Comparison of ENCODE assay signal across 9 mouse cellular contexts in the genomic region with DNA sequence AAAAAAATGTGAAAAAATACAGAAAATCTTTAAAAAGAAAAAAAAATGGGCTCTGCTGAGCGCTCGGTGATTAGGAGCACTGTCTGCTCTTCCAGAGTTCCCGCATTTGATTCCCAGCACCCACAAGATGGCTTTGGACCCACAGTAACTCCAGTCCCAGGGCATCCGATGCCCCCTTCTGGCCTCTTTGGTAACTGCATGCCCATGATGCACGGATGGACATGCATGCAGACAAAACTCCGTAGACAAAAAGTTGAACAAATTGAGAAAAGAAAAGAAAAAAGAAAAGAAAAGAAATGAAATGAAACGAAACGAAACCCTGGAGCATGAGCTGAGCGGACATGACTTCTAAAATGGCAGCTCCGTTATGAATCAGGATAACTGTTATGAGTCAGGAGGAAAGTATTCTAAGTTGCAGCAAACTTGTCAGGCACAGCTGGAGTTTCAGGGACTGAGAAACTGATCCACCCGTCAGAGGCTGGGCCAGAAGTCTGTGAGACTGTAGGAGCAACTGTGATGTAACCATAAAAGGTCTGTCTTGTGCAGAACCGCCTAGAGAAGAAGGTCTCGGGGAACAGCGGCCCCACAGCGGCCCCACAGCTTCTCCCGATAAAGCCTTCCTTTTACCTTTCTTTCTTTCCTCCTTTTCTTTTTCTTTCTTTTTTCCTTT.
DNase-seq lines count a peak whose midpoint lies in the region; ATAC-seq and TF ChIP-seq lines count a peak whose summit lies in the region.
"Had no signal": no experiment of that assay in that cellular context is flagged by ENCODE, and none has a peak within 500 bp of the region (broad histone marks: within the 10 kb centered on the region; RNA-seq: fewer than 3 reads in every experiment).

No protein-coding gene starts in this region.

- no peak overlapping the region for H3K4me3 ChIP-seq in intestine, postnatal 0 days (ENCODE audit: low read depth, low read length)
- H3K4me3 ChIP-seq in intestine, embryonic 16.5 days (ENCODE audit: low read length), result no peak overlapping the region
- H3K4me3 ChIP-seq in CH12.LX (replicated peaks in 1 of 3; ENCODE audit: low read depth in 2 of 3, low read length in 2 of 3, poor library complexity in 1 of 3), result no peak overlapping the region
- no peak overlapping the region for H3K4me3 ChIP-seq in lung, postnatal 0 days (ENCODE audit: low read depth, low read length)
- no peak overlapping the region for H3K4me3 ChIP-seq in forebrain, embryonic 16.5 days (replicated peaks; ENCODE audit: low read length)
- H3K4me3 ChIP-seq: liver, embryonic 15.5 days had no signal

- WGBS in intestine, postnatal 0 days, result 82% methylated on average over 16 of the region's 16 CpGs
- WGBS in intestine, embryonic 16.5 days, result 85% methylated on average over 16 of the region's 16 CpGs
- WGBS in lung, postnatal 0 days, result 85% methylated on average over 16 of the region's 16 CpGs
- 88% methylated on average over 16 of the region's 16 CpGs for WGBS in forebrain, embryonic 16.5 days

- TF ChIP-seq EP300 in CH12.LX (IDR thresholded peaks at IDR 0.05; ENCODE audit: low read length), result peak; percentile 51
- no peak for TF ChIP-seq EP300 in lung, postnatal 0 days (IDR thresholded peaks at IDR 0.05)

- dilution Hi-C loops in CH12.LX (cut with MboI; ENCODE audit: extremely low pct_ligation_motif_present, extremely low pct_unique_long_range_greater_than_20kb, low sequenced_read_pairs), result no loop called here

- no peaks in the 10 kb centered on the region for H3K27me3 ChIP-seq in intestine, postnatal 0 days (replicated peaks; ENCODE audit: control insufficient read depth, insufficient read depth, low read length)
- H3K27me3 ChIP-seq in intestine, embryonic 16.5 days (replicated peaks; ENCODE audit: control insufficient read depth, insufficient read depth, low read length), result no peaks in the 10 kb centered on the region
- no peaks in the 10 kb centered on the region for H3K27me3 ChIP-seq in CH12.LX (replicated peaks)
- H3K27me3 ChIP-seq in lung, postnatal 0 days (replicated peaks; ENCODE audit: insufficient read depth, low read length), result no peaks in the 10 kb centered on the region
- H3K27me3 ChIP-seq in forebrain, embryonic 16.5 days (replicated peaks; ENCODE audit: control insufficient read depth, insufficient read depth, low read length), result no peaks in the 10 kb centered on the region
- H3K27me3 ChIP-seq: liver, embryonic 15.5 days had no signal

- in situ Hi-C loops in CH12.LX (cut with MboI; ENCODE audit: low pct_ligation_motif_present, low pct_unique_long_range_greater_than_20kb, low sequenced_read_pairs), result no loop called here

- no peaks in the 10 kb centered on the region for H3K4me1 ChIP-seq in intestine, postnatal 0 days (replicated peaks; ENCODE audit: control insufficient read depth, insufficient read depth, low read length)
- no peaks in the 10 kb centered on the region for H3K4me1 ChIP-seq in intestine, embryonic 16.5 days (ENCODE audit: control insufficient read depth, insufficient read depth, low read length)
- no peaks in the 10 kb centered on the region for H3K4me1 ChIP-seq in CH12.LX (ENCODE audit: control insufficient read depth in 1 of 2, insufficient read depth in 2 of 2)
- no peaks in the 10 kb centered on the region for H3K4me1 ChIP-seq in lung, postnatal 0 days (ENCODE audit: insufficient read depth, low read depth, low read length)
- H3K4me1 ChIP-seq in forebrain, embryonic 16.5 days (replicated peaks; ENCODE audit: control insufficient read depth, insufficient read depth, low read length), result no peaks in the 10 kb centered on the region
- H3K4me1 ChIP-seq: liver, embryonic 15.5 days had no signal

- DNase-seq in CH12.LX (ENCODE audit: extremely low read depth) (no peak), WW6 (ENCODE audit: low read depth, low spot score) (peak; percentile 24), adipocyte (ENCODE audit: low spot score) (no peak)
- DNase-seq in lung, postnatal 0 days (ENCODE audit: low spot score), result peak; percentile 47
- no peak for DNase-seq in adrenal gland, adult 18-20 months (ENCODE audit: low spot score in 2 of 2)

- no peaks in the 10 kb centered on the region for H3K9me3 ChIP-seq in intestine, postnatal 0 days (ENCODE audit: control insufficient read depth)
- no peaks in the 10 kb centered on the region for H3K9me3 ChIP-seq in intestine, embryonic 16.5 days (ENCODE audit: control insufficient read depth, low read length)
- peaks cover 4% of the 10 kb centered on the region for H3K9me3 ChIP-seq in CH12.LX (replicated peaks; ENCODE audit: low read length)
- H3K9me3 ChIP-seq in lung, postnatal 0 days (ENCODE audit: low read length), result no peaks in the 10 kb centered on the region
- no peaks in the 10 kb centered on the region for H3K9me3 ChIP-seq in forebrain, embryonic 16.5 days (ENCODE audit: control insufficient read depth, low read length)
- H3K9me3 ChIP-seq: liver, embryonic 15.5 days had no signal

- no peak; the same call in none of the 2 replicates for TF ChIP-seq RAD21 in CH12.LX (IDR thresholded peaks at IDR 0.05; ENCODE audit: low read depth, low read length)

- TF ChIP-seq CTCF in intestine, postnatal 0 days (IDR thresholded peaks at IDR 0.05; ENCODE audit: low read depth), result peak; percentile 46
- TF ChIP-seq CTCF in CH12.LX (conservative IDR thresholded peaks at IDR 0.05 in 1 of 2, IDR thresholded peaks at IDR 0.05 in 1 of 2; ENCODE audit: low read depth in 2 of 2, low read length in 2 of 2), result peak in 1 of 2 experiments; percentile 40; a peak in 2 of 4 replicates
- TF ChIP-seq CTCF in lung, postnatal 0 days (IDR thresholded peaks at IDR 0.05), result peak; percentile 44

- ATAC-seq in intestine, postnatal 0 days, result no peak
- no peak for ATAC-seq in intestine, embryonic 16.5 days
- peak; percentile 49; the same call in 1 of the 2 replicates for ATAC-seq in lung, postnatal 0 days
- ATAC-seq in forebrain, embryonic 16.5 days, result no peak

- no peaks in the 10 kb centered on the region for H3K36me3 ChIP-seq in intestine, postnatal 0 days (ENCODE audit: control insufficient read depth, insufficient read depth)
- H3K36me3 ChIP-seq in intestine, embryonic 16.5 days (ENCODE audit: control insufficient read depth, insufficient read depth, low read length), result no peaks in the 10 kb centered on the region
- H3K36me3 ChIP-seq in CH12.LX (replicated peaks in 1 of 2; ENCODE audit: control insufficient read depth in 1 of 2, insufficient read depth in 1 of 2, low read length in 1 of 2), result no peaks in the 10 kb centered on the region
- no peaks in the 10 kb centered on the region for H3K36me3 ChIP-seq in lung, postnatal 0 days (ENCODE audit: insufficient read depth, low read length)
- H3K36me3 ChIP-seq in forebrain, embryonic 16.5 days (ENCODE audit: control insufficient read depth, insufficient read depth), result no peaks in the 10 kb centered on the region
- H3K36me3 ChIP-seq: liver, embryonic 15.5 days had no signal

- no peak overlapping the region for H3K27ac ChIP-seq in intestine, postnatal 0 days (ENCODE audit: low read depth, low read length)
- no peak overlapping the region for H3K27ac ChIP-seq in intestine, embryonic 16.5 days (ENCODE audit: low read length)
- no peak overlapping the region for H3K27ac ChIP-seq in CH12.LX (ENCODE audit: insufficient read depth, low read depth)
- no peak overlapping the region for H3K27ac ChIP-seq in lung, postnatal 0 days (ENCODE audit: low read length)
- no peak overlapping the region for H3K27ac ChIP-seq in forebrain, embryonic 16.5 days (ENCODE audit: low read length)
- H3K27ac ChIP-seq: liver, embryonic 15.5 days had no signal

- no peak overlapping the region for H3K4me2 ChIP-seq in intestine, postnatal 0 days (replicated peaks; ENCODE audit: low read depth)
- H3K4me2 ChIP-seq in intestine, embryonic 16.5 days (ENCODE audit: low read depth, low read length), result no peak overlapping the region
- H3K4me2 ChIP-seq in CH12.LX (ENCODE audit: insufficient read depth, low read depth, poor library complexity, severe bottlenecking), result no peak overlapping the region
- H3K4me2 ChIP-seq in lung, postnatal 0 days (replicated peaks; ENCODE audit: low read depth, low read length), result no peak overlapping the region
- no peak overlapping the region for H3K4me2 ChIP-seq in forebrain, embryonic 16.5 days (ENCODE audit: low read length)
- H3K4me2 ChIP-seq: liver, embryonic 15.5 days had no signal

- H3K9ac ChIP-seq in intestine, postnatal 0 days (ENCODE audit: low read depth, low read length), result no peak overlapping the region
- no peak overlapping the region for H3K9ac ChIP-seq in intestine, embryonic 16.5 days (ENCODE audit: low read depth, low read length)
- no peak overlapping the region for H3K9ac ChIP-seq in CH12.LX (ENCODE audit: insufficient read depth, low read depth)
- H3K9ac ChIP-seq in lung, postnatal 0 days (replicated peaks; ENCODE audit: low read depth), result no peak overlapping the region
- no peak overlapping the region for H3K9ac ChIP-seq in forebrain, embryonic 16.5 days (replicated peaks; ENCODE audit: low read depth, low read length)
- H3K9ac ChIP-seq: liver, embryonic 15.5 days had no signal

- no peak for TF ChIP-seq POLR2A in CH12.LX (IDR thresholded peaks at IDR 0.05; ENCODE audit: low read depth, low read length)

- no peaks in the 10 kb centered on the region for H3K79me2 ChIP-seq in CH12.LX (replicated peaks; ENCODE audit: control insufficient read depth, extremely low read depth, insufficient read depth, poor library complexity, severe bottlenecking)

TF ChIP-seq in CH12.LX, 34 proteins besides CTCF, POLR2A, EP300 and RAD21:
- TF ChIP-seq MAZ (IDR thresholded peaks at IDR 0.05; ENCODE audit: low read depth, low read length) (no peak), JUND (conservative IDR thresholded peaks at IDR 0.05; ENCODE audit: low read depth, low read length) (peak; percentile 40; the same call in 1 of the 2 replicates), HCFC1 (IDR thresholded peaks at IDR 0.05; ENCODE audit: low read depth, low read length) (no peak), JUN (IDR thresholded peaks at IDR 0.05; ENCODE audit: insufficient read depth, low read depth, low read length) (peak; percentile 44; the same call in 1 of the 2 replicates), E2F4 (IDR thresholded peaks at IDR 0.05; ENCODE audit: insufficient replicate concordance, low read depth, low read length) (no peak), IRF4 (IDR thresholded peaks at IDR 0.05; ENCODE audit: low read depth, low read length) (peak; percentile 33; the same call in 1 of the 2 replicates), BHLHE40 (IDR thresholded peaks at IDR 0.05; ENCODE audit: low read depth, low read length) (0 out of 2 replicates have a peak, but pooled peaks have one; percentile 7), SMC3 (IDR thresholded peaks at IDR 0.05; ENCODE audit: low read depth, low read length) (peak; percentile 23; the same call in 1 of the 2 replicates)

Comparison
In these comparisons a context has a peak if more than half of its experiments do, and no peak if none do; other contexts are left out.
1. DNase-seq: peak in WW6 (single experiment) and lung, postnatal 0 days (single experiment); none in CH12.LX (single experiment), adipocyte (single experiment) and adrenal gland, adult 18-20 months (0 of 2).